Mouse (Mus musculus): ENCODE results near the gene Tob1.

Tob1 gene

DNA sequence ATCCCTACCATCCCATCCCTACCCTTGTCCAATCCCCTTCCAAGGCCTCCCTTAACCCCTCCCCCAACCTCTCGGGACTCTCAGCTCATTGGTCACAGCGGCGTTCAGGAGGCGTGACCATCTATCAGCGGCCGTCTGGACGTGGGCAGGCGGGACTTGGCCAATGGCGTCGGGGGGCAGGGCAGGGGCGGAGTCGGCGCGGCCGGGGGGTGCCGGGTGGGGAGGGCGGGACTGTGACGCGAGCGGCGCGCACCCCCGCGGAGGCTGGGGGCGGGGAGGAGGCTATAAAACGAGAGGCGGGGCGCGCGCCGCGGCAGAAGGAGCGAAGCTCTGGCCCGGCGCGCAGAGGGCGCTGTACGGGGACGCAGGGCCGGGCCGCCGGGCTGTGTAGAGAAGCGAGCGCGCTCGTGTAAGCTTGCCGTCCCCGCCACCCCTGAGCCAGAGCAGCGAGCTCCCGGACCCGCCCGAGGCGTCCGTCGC lies at the start of gene Tob1:
Gene Tob1 (plus strand): TSS at position 331 of the 480 bp plus-strand sequence.
- DNase-seq, result peak; percentile 98

DNA sequence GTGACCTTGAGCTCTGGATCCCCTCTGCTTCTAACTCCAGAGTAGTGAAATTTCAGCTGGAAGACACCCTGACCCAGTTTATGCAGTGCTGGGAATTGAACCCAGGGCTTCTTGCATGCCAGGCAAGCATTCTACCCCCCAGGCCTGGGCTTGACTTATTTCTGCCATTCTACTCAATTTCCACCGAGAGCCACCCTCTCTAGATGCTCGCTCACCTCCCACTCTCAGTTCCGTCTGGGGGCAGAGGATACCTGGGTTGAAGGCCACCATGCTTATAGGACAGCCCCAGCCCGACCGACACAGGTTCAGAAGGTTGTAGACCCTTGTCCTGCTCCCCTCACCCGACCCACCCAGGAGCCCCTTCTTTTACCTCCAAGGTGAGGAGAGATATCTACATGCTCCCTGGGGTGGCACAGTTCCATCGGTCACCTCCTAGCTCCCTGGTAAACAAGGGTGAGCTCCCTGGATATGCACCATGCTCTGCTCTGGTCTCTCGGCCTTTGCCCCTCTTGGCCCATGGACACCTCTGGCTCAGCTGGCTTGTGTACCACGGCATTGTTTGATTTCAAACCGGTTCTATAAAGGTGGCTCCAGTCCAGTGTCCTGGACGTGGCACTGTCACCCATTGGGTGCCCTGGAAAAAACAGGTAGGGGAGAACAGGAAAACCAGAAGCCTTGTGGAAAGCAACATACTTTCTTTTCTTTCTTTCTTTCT lies 49.2 kb upstream of the Tob1 start:
- no peak for DNase-seq

DNA sequence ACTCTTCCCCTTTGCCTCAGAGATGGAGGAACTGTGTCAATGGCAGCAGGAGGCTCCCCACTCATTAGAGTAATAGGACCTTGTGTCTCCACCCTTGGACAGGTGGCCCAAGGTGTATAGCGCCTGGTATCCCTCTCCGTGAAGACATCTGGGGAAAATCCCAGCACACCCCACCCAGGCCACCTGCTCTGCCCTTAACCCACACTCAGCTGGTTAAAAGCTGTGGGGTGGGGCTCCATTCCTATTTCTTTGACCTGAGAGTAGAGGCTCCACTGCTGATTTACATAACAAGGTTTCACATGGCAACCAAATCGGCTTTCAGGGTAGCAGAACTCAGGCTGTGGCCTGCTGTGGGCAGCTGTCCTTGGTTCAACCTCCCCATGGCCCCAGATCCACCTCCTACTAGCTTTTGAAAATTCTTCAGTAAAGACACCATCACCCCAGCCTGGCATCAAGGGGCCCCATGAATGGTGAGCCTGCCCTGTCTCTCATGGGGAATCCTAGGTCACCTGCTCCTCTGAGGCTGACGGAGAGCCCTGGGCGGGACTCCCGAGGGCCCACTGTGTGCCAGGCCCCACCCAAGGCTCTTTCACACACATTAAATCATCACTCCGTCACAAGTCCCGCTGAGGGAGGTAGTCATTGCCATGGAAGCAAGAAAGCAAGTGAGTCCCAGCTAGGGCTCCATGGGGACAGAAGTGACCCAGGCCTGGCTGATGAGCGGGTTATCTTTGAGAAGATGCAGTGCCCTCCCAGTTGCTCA lies 48.1 kb upstream of the Tob1 start:
- DNase-seq, result no peak

DNA sequence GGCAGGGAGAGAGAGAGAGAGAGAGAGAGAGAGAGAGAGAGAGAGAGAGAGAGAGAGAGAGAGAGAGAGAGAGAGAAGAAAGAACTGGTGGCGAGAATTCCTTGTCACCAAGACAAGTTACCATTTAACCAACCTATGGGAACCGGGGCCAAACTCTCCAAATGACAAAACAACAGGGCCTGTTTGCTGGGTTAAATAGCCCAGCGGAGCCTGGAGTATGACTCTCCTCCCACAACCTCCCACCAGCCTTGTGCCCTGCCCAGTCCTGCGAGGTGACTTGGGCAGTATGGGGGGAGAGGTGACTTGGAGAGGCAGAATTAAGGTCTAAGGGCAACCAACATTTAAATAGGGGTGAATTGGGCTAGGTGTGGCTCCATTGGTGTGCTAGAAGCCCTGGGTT lies 45.5 kb upstream of the Tob1 start:
- DNase-seq, result no peak

DNA sequence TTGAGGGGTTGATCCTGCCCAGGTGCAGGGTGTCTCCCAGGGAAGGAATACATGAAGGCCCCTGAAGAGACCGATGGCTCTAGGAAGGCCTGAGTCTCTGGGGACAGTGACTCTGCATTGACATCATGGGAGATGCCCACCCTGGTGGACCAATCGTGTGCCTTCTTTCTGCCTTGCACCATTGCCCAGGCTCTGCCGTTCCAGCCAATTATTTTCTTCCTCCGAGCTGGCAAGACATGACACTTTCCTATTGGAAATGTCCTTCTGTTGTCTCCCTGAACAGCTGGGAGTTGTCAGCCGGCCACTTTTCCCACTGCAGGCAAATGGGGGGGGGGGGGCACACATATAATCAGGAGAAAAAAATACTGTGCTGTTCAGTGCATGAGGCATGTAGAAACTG lies 43.0 kb upstream of the Tob1 start:
- no peak for DNase-seq

DNA sequence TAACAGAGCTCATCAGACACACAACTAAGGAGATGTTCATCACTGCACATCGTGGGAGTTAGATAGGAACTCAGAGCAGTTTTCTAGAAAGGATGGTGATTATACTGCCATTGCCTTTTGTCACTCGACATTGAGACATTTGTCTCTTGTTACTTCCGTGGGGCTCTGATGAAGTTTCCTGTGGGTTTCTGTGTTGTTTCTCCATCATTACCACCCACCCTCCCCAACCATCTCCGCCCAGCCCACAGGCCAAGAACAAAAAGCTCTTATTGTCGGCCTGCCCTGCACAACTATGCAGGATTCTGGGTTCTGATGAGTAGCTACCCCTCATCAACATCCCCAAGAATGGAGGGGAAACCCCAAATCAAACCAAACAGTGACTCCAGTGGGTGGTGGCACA lies 41.7 kb upstream of the Tob1 start:
- no peak for DNase-seq

GRCm38 (mm10) chr11:94171691-94172090 lies 39.6 kb upstream of the Tob1 start:
- DNase-seq, result no peak

DNA sequence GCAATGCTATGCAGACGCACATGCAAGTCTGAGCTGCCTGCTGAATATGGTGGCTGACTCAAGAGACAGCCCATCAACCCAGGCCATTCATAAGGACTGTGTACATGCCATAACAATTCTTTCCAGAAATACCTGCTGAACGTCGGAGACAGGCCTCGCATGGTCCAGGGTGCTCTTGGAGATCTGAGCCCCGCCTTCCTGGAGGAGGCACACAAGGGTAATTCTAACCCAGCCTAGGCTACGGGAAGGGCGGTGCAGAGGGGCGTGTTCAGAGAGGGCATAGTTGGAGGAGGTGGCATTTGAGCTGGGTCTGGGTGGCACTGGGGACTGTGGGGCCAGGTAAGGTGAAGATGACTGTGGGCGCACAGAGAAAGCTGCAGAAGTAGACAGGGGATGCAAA lies 39.1 kb upstream of the Tob1 start:
- no peak for DNase-seq

GRCm38 (mm10) chr11:94173726-94174146 lies 37.5 kb upstream of the Tob1 start:
- DNase-seq, result no peak

- no peak for DNase-seq
These were observed 36.0 kb upstream of the Tob1 start for GRCm38 (mm10) chr11:94175288-94175687.

DNA sequence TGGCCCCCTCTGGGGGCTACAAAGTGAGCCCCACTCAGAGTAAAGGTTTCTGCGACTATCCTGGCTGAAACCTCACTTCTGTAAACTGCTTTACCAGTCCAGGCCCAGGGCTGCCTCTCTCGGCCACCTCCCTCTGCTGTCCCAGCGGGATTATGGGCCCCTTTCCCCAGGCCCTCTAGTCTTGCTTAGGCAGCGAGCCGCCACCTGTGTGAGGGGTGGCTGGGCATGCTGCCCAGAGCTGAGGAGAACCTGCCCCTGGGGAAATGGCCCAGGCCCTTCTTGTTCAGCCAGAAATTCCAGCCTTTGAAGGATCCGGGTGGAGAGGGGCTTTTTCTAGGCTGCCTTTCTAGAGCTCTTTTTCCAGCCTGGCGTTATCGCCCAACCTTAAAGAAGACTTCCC lies 35.6 kb upstream of the Tob1 start:
- no peak for DNase-seq

GRCm38 (mm10) chr11:94177841-94178585 lies 33.2 kb upstream of the Tob1 start:
- no peak for DNase-seq

GRCm38 (mm10) chr11:94179768-94180167 lies 31.5 kb upstream of the Tob1 start:
- no peak for DNase-seq

DNA sequence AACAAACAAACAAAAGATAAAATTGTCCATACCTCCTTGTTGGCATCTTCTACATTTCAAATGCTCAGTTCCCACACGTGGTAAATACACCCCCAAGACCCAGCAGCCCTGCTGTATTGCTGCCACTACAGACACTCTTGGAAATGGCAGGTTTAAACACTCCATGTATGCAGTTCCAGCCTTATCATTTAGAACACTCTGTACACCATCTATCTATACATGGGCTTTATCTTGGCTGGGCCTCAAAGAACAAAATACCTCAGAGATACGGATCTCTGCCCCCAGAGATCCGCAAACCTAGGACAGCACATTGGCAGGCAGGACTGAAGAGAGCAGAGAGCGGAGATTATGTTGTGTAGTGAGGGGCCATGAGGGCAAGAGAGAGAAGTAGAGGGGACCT lies 31.1 kb upstream of the Tob1 start:
- no peak for DNase-seq

GRCm38 (mm10) chr11:94181694-94182093 lies 29.6 kb upstream of the Tob1 start:
- DNase-seq, result no peak

GRCm38 (mm10) chr11:94182711-94183110 lies 28.5 kb upstream of the Tob1 start:
- DNase-seq, result no peak

DNA sequence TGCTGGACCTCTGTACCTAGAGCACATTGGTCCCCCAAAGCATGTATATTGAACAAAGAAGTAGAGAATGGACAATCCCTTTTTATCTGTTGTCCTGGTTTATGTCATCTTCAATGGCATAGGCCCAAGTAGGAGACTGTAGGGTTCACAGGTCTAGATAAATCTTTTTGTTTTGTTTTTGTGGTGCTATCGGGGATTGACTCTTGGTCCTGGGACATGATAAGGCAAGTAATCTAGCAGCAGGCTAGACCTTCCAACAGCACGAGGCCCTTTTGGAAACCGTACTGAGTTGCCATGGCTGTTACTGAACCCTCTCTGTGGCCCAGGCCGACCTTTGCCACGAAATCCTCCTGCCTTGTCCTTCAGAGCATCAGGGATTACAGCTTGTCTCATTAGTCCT lies 28.1 kb upstream of the Tob1 start:
- no peak for DNase-seq

DNA sequence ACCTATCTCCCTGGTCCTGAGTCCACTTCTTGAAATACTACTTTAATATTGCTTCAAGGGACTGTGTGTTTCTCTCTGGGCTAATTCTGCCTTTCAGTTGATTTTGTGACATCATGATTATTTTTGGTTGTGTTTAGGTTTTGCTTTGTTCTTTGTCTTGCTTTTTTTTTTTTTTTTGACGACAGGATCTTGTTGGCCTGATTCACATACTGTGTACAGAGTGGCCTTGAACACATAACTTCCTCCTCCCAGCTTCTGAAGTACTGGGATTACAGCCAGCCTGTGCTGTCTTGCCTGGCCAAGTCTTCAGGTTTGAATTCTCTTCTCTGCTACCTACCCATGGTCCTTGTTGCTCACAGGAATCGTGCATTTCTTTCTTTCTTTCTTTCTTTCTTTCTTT lies 27.6 kb upstream of the Tob1 start:
- no peak for DNase-seq

GRCm38 (mm10) chr11:94189579-94189978 lies 21.7 kb upstream of the Tob1 start:
- DNase-seq, result no peak

DNA sequence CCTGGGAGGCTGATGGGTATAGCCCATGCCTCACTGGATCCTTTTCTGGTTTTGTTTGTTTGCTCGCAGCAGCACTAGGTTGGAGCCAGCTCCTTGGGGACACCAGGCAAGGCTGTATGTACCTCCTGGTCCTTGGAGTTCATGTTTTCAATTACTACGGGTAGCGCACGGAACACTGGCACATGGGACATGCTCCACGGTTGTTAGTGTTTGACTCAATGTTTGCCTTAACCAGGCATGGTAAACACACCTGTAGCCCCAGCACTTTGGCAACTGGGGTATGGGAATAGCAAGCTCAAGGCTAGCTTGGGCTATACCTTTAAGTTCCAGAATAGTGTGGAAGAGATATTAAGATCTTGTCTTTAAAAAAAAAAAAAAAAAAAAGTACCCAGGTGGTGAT lies 20.6 kb upstream of the Tob1 start:
- DNase-seq, result no peak

- DNase-seq, result no peak
These were observed 18.1 kb upstream of the Tob1 start for GRCm38 (mm10) chr11:94193109-94193508.

DNA sequence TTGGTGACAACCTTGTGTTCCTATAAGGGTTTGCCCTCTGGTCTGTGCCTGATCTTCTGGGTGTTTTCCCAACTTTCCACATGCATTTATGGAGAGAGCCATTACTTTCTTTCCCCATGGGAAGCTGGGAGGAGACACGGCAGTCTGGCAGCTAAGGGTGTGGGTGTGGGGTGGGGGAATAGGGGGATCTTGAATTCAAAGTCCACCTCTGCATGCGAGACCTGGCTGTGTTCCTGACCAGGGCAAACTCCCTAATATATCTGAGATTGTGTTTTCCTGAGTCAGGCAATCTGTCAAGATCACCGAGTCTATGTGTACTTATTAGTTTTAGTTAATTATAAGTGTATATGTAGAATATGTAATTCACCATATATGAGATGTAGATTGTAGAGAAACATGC lies 14.9 kb upstream of the Tob1 start:
- no peak for DNase-seq

DNA sequence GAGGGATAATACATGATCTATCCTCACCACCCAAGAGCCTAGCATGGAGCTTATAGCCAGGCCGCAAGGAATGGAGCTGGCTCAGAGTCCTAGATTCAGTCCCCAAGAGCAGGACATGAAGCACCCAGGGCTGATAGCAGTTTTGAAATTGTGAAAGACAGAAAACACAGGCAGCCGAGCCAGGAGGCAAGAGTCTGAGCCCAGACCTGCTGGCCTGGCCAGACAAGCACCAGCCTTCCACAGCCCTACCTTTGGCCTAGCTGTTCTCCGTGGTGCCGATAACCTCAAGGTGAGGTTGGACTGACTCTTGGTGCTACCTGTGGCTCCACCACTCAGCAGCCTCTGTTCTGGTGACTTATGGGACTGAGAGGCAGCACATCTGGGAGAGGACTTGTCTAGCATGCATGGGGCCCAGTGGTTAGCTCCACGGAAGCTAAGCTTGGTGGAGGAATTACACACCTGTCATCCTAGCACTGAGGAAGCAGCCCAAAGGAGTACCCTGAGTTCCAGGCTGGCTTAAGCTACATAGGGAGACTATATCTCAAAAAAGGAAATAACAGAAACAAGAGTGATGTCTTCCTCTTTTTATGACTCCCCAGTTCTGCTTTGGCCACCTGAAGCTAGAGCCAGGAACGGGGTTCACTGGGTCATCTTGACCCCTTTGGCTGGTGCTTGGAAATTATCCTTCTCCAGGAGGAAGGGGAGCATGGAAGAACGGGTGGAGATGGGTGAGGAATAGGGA lies 12.7 kb upstream of the Tob1 start:
- no peak for DNase-seq
